Mouse (Mus musculus): ENCODE results near the gene Krtap4-1. TPM values are rescaled to one million over a fixed set of nuclear protein-coding genes. Genes with fewer than 3 reads are reported as not detected.

The Krtap4-1 gene
- polyA plus RNA-seq, 1 experiment from 2014 or later, result not detected

- H3K9ac ChIP-seq, result no peak overlapping the region
- no peaks in the 10 kb centered on the region for H3K27me3 ChIP-seq
- no peaks in the 10 kb centered on the region for H3K9me3 ChIP-seq
- H3K4me1 ChIP-seq, result no peaks in the 10 kb centered on the region
- no peak overlapping the region for H3K4me2 ChIP-seq
- no peak overlapping the region for H3K27ac ChIP-seq
- ATAC-seq (ENCODE audit: insufficient number of reproducible peaks, insufficient read depth, low FRiP score, low TSS enrichment, low read depth), result no peak
- no peak overlapping the region for H3K4me3 ChIP-seq
- no peaks in the 10 kb centered on the region for H3K36me3 ChIP-seq
- 79% methylated on average over 6 of the region's 6 CpGs for WGBS
Measured at GRCm38 (mm10) chr11:99581564-99581963, 46.5 kb downstream of the Krtap4-1 start.

GRCm38 (mm10) chr11:99581051-99581450 lies 47.0 kb downstream of the Krtap4-1 start:
- H3K27me3 ChIP-seq, result no peaks in the 10 kb centered on the region
- no peaks in the 10 kb centered on the region for H3K36me3 ChIP-seq
- no peak overlapping the region for H3K4me2 ChIP-seq
- no peak for ATAC-seq (ENCODE audit: insufficient number of reproducible peaks, insufficient read depth, low FRiP score, low TSS enrichment, low read depth)
- no peak overlapping the region for H3K9ac ChIP-seq
- WGBS, result 82% methylated on average over 5 of the region's 5 CpGs
- no peak overlapping the region for H3K27ac ChIP-seq
- no peak overlapping the region for H3K4me3 ChIP-seq
- H3K4me1 ChIP-seq, result no peaks in the 10 kb centered on the region
- no peaks in the 10 kb centered on the region for H3K9me3 ChIP-seq

- H3K27ac ChIP-seq, result no peak within 1 kb of the TSS
- ATAC-seq (ENCODE audit: insufficient number of reproducible peaks, insufficient read depth, low FRiP score, low TSS enrichment, low read depth), result no peak
- H3K36me3 ChIP-seq, result no peaks in the 10 kb centered on the region
- H3K4me1 ChIP-seq, result no peaks in the 10 kb centered on the region
- no peak within 1 kb of the TSS for H3K9ac ChIP-seq
- WGBS, result 89% methylated on average over 6 of the region's 6 CpGs
- H3K9me3 ChIP-seq, result no peaks in the 10 kb centered on the region
- H3K4me3 ChIP-seq, result no peak within 1 kb of the TSS
- no peaks in the 10 kb centered on the region for H3K27me3 ChIP-seq
- H3K4me2 ChIP-seq, result no peak within 1 kb of the TSS
Measured at GRCm38 (mm10) chr11:99580636-99581035, 47.4 kb downstream of the Krtap4-1 start, which contains the start of gene Krtap1-5. TSS of gene Krtap1-5 (minus strand) at chr11:99581016.

Other genes starting within 250 kb of the Krtap4-1 start
- gene Krt10, start 238.9 kb downstream of the Krtap4-1 start, polyA plus RNA-seq (2015; fragmentation: Nextera tagmentation; extraction: Ambion mirVana), result 46.0 and 60.4 TPM in 2 replicates
- gene Krt12, start 206.0 kb downstream of the Krtap4-1 start, polyA plus RNA-seq (2015; fragmentation: Nextera tagmentation; extraction: Ambion mirVana), result not detected in 2 replicates
- gene Krt20, start 190.1 kb downstream of the Krtap4-1 start, polyA plus RNA-seq (2015; fragmentation: Nextera tagmentation; extraction: Ambion mirVana), result 0.24 and 3.2 TPM in 2 replicates
- 5.1 and 9.0 TPM in 2 replicates for gene Krt23, start 135.1 kb downstream of the Krtap4-1 start, polyA plus RNA-seq (2015; fragmentation: Nextera tagmentation; extraction: Ambion mirVana)
- not detected in 2 replicates for gene Krt39, start 106.9 kb downstream of the Krtap4-1 start, polyA plus RNA-seq (2015; fragmentation: Nextera tagmentation; extraction: Ambion mirVana)
- not detected in 2 replicates for gene Krt40, start 85.1 kb downstream of the Krtap4-1 start, polyA plus RNA-seq (2015; fragmentation: Nextera tagmentation; extraction: Ambion mirVana)
- gene Krtap3-3, start 77.4 kb downstream of the Krtap4-1 start, polyA plus RNA-seq (2015; fragmentation: Nextera tagmentation; extraction: Ambion mirVana), result not detected in 2 replicates
- gene Krtap3-2, start 71.4 kb downstream of the Krtap4-1 start, polyA plus RNA-seq (2015; fragmentation: Nextera tagmentation; extraction: Ambion mirVana), result not detected in 2 replicates
- not detected in 2 replicates for gene Gm11939, start 68.8 kb downstream of the Krtap4-1 start, polyA plus RNA-seq (2015; fragmentation: Nextera tagmentation; extraction: Ambion mirVana)
- not detected in 2 replicates for gene Krtap3-1, start 61.6 kb downstream of the Krtap4-1 start, polyA plus RNA-seq (2015; fragmentation: Nextera tagmentation; extraction: Ambion mirVana)
- gene Krtap1-5, start 47.2 kb downstream of the Krtap4-1 start, polyA plus RNA-seq (2015; fragmentation: Nextera tagmentation; extraction: Ambion mirVana), result not detected in 2 replicates
- gene Krtap1-4, start 44.6 kb downstream of the Krtap4-1 start, polyA plus RNA-seq (2015; fragmentation: Nextera tagmentation; extraction: Ambion mirVana), result not detected in 2 replicates
- not detected in 2 replicates for gene Krtap1-3, start 36.9 kb downstream of the Krtap4-1 start, polyA plus RNA-seq (2015; fragmentation: Nextera tagmentation; extraction: Ambion mirVana)
- not detected in 2 replicates for gene Krtap9-3, start 30.1 kb downstream of the Krtap4-1 start, polyA plus RNA-seq (2015; fragmentation: Nextera tagmentation; extraction: Ambion mirVana)
- gene Gm11938, start 24.9 kb downstream of the Krtap4-1 start, polyA plus RNA-seq (2015; fragmentation: Nextera tagmentation; extraction: Ambion mirVana), result not detected in 2 replicates
- gene Gm11937, start 18.0 kb downstream of the Krtap4-1 start, polyA plus RNA-seq (2015; fragmentation: Nextera tagmentation; extraction: Ambion mirVana), result not detected in 2 replicates
- gene Krtap2-4, start 13.4 kb downstream of the Krtap4-1 start, polyA plus RNA-seq (2015; fragmentation: Nextera tagmentation; extraction: Ambion mirVana), result not detected in 2 replicates
- gene Gm11562, start 7.8 kb downstream of the Krtap4-1 start, polyA plus RNA-seq (2015; fragmentation: Nextera tagmentation; extraction: Ambion mirVana), result not detected in 2 replicates
- not detected in 2 replicates for gene Krtap4-2, start 6.8 kb upstream of the Krtap4-1 start, polyA plus RNA-seq (2015; fragmentation: Nextera tagmentation; extraction: Ambion mirVana)
- gene Krtap4-7, start 15.9 kb upstream of the Krtap4-1 start, polyA plus RNA-seq (2015; fragmentation: Nextera tagmentation; extraction: Ambion mirVana), result not detected in 2 replicates
- not detected in 2 replicates for gene Gm11555, start 22.0 kb upstream of the Krtap4-1 start, polyA plus RNA-seq (2015; fragmentation: Nextera tagmentation; extraction: Ambion mirVana)
- gene Gm11563, start 30.7 kb upstream of the Krtap4-1 start, polyA plus RNA-seq (2015; fragmentation: Nextera tagmentation; extraction: Ambion mirVana), result not detected in 2 replicates
- not detected in 2 replicates for gene Krtap4-6, start 37.7 kb upstream of the Krtap4-1 start, polyA plus RNA-seq (2015; fragmentation: Nextera tagmentation; extraction: Ambion mirVana)
- gene Gm14190, start 62.5 kb upstream of the Krtap4-1 start, polyA plus RNA-seq (2015; fragmentation: Nextera tagmentation; extraction: Ambion mirVana), result not detected in 2 replicates
- not detected in 2 replicates for gene Gm14180, start 106.1 kb upstream of the Krtap4-1 start, polyA plus RNA-seq (2015; fragmentation: Nextera tagmentation; extraction: Ambion mirVana)
- gene Gm11595, start 144.7 kb upstream of the Krtap4-1 start, polyA plus RNA-seq (2015; fragmentation: Nextera tagmentation; extraction: Ambion mirVana), result not detected in 2 replicates
- not detected in 2 replicates for gene Krtap4-8, start 152.5 kb upstream of the Krtap4-1 start, polyA plus RNA-seq (2015; fragmentation: Nextera tagmentation; extraction: Ambion mirVana)
- gene Krtap4-9, start 157.0 kb upstream of the Krtap4-1 start, polyA plus RNA-seq (2015; fragmentation: Nextera tagmentation; extraction: Ambion mirVana), result not detected in 2 replicates
- gene Gm11596, start 165.2 kb upstream of the Krtap4-1 start, polyA plus RNA-seq (2015; fragmentation: Nextera tagmentation; extraction: Ambion mirVana), result not detected in 2 replicates
- gene Gm11569, start 170.7 kb upstream of the Krtap4-1 start, polyA plus RNA-seq (2015; fragmentation: Nextera tagmentation; extraction: Ambion mirVana), result not detected in 2 replicates
- gene Gm11554, start 176.2 kb upstream of the Krtap4-1 start, polyA plus RNA-seq (2015; fragmentation: Nextera tagmentation; extraction: Ambion mirVana), result not detected in 2 replicates
- gene Krtap4-13, start 181.7 kb upstream of the Krtap4-1 start, polyA plus RNA-seq (2015; fragmentation: Nextera tagmentation; extraction: Ambion mirVana), result not detected in 2 replicates
- not detected in 2 replicates for gene Gm11564, start 187.4 kb upstream of the Krtap4-1 start, polyA plus RNA-seq (2015; fragmentation: Nextera tagmentation; extraction: Ambion mirVana)
- gene 2300003K06Rik, start 209.8 kb upstream of the Krtap4-1 start, polyA plus RNA-seq (2015; fragmentation: Nextera tagmentation; extraction: Ambion mirVana), result not detected in 2 replicates
- gene Krtap4-16, start 223.4 kb upstream of the Krtap4-1 start, polyA plus RNA-seq (2015; fragmentation: Nextera tagmentation; extraction: Ambion mirVana), result not detected in 2 replicates
- gene Gm11568, start 229.7 kb upstream of the Krtap4-1 start, polyA plus RNA-seq (2015; fragmentation: Nextera tagmentation; extraction: Ambion mirVana), result not detected in 2 replicates
- gene Gm11559, start 236.2 kb upstream of the Krtap4-1 start, polyA plus RNA-seq (2015; fragmentation: Nextera tagmentation; extraction: Ambion mirVana), result not detected in 2 replicates
- not detected in 2 replicates for gene Krtap9-1, start 245.2 kb upstream of the Krtap4-1 start, polyA plus RNA-seq (2015; fragmentation: Nextera tagmentation; extraction: Ambion mirVana)

All from embryonic facial prominence, embryonic 13.5 days (tissue).